Mouse (Mus musculus) gastrocnemius, postnatal 10 days (tissue): ENCODE data around the gene St8sia1. TPM values are rescaled to one million over a fixed set of nuclear protein-coding genes. Genes with fewer than 3 reads are reported as not detected.

ENCODE experiments used
- DNase-seq: peaks from one replicate; pipeline ENCODE4 v3.0.0; 2021; ENCODE audit warnings: mixed read lengths
- total RNA-seq, 2 experiments: library from RNA; stranded (reverse); gene quantifications; 2 replicates each; pipeline ENCODE4 v1.2.3; 2021

The St8sia1 gene
- total RNA-seq, 2 experiments from 2014 or later = 0.27 to 0.42 TPM

DNA sequence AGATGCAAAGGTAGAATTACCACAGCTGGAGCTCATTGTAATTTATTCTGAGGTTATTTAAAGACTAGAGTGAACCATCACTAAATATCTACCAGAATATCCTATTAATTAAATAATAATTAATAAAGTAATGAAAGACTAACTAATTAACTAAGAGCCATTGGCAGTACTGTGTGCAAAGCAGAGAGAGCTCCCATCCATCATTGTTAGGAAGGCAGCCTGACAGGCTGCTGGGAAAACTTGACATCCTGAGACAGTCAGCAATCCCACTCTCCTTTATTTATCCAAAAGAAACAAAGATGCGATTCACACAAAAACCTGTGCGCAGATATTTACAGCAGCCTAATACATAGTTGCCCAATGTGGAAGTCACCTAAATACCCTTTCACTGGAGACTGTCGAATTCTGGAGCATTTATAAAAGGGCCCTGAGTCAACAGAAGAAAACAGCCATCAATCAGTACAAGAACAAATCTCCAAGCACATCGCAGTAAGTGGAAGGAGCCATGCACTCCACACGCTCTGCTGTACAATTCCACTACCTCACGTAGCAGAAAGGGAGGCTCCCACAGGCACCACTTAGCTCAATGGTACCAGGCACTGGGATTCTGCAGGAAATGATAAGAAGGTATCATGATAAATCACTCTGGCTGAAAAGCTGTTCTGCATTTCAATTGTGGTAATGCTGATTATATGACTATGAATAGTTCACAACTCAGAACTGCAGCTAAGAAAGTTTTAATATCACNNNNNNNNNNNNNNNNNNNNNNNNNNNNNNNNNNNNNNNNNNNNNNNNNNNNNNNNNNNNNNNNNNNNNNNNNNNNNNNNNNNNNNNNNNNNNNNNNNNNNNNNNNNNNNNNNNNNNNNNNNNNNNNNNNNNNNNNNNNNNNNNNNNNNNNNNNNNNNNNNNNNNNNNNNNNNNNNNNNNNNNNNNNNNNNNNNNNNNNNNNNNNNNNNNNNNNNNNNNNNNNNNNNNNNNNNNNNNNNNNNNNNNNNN is 15.7 kb upstream of the St8sia1 start:
- no peak for DNase-seq

DNA sequence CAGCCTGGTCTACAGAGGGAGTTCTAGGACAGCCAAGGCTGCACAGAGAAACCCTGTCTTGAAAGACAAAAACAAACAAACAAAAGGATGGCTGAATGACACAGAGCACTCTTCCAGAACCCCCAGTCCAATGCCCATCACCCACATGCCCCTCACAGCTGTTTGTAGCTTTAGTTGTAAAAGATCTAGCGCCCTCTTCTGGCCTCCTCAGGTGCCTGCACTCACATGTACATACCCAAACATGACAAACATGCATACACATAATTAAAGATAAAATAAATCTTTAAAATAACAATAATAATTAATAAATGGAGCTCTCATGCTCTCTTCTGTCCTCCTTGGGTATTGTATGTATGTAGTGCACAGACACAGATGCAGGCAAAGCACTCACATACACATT is 13.0 kb upstream of the St8sia1 start:
- no peak for DNase-seq

DNA sequence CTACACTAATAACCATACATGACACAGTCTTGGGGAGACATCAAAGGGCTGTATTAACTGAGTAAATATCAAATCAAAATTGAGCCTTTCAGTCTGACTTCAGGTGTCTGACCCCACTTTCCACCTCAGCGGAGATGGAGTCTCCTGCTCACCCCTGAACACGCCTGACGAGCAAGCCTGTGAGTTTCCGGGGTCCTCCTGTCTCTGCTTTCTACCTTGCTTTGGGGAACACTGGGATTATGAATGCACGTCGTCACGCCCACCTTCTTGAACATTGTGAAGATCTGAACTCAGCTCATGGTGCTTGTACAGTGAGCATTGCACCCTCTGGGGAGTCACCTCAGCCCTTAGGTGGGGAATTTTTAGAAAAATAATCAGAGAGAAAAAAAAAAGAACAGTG is 9.0 kb upstream of the St8sia1 start:
- DNase-seq = no peak

DNA sequence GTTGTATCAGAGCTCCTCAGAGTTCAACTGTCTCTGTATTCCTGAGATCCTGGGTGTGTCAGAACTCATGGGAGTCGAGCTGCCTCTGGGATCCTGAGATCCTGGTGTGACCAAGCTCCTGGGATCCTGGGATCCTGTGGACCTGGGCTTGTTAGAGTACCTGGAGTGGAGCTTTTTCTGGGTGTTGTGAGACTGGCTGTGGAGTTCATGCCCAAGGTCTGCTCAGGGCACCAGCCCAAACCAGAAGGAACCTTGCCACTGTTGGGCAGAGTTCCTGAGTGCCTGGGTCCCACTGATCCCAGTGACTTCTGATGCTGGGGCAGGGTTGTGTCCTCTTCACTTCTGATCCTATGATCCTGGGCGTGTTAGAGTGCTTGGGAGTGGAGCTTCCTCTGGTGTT is 8.0 kb upstream of the St8sia1 start:
- no peak for DNase-seq

DNA sequence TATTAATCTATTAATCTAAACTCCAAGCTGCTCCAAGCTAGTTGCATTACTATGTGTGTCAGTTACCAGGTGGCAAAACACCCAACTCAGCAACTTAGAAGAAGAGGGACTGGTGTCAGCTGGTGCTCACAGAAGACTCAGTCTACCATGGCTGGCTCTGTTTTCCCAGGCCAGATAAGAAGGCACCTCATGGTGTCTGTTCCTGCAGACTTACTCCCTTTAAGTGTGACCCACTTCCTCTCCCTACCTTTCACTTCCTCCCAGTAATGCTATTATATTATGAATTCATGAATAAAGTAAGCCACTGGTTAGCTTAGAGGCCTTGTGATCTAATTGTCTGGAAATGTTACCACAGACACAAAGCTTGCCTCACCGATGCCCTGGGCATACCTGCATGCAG is 3.2 kb upstream of the St8sia1 start:
- no peak for DNase-seq

DNA sequence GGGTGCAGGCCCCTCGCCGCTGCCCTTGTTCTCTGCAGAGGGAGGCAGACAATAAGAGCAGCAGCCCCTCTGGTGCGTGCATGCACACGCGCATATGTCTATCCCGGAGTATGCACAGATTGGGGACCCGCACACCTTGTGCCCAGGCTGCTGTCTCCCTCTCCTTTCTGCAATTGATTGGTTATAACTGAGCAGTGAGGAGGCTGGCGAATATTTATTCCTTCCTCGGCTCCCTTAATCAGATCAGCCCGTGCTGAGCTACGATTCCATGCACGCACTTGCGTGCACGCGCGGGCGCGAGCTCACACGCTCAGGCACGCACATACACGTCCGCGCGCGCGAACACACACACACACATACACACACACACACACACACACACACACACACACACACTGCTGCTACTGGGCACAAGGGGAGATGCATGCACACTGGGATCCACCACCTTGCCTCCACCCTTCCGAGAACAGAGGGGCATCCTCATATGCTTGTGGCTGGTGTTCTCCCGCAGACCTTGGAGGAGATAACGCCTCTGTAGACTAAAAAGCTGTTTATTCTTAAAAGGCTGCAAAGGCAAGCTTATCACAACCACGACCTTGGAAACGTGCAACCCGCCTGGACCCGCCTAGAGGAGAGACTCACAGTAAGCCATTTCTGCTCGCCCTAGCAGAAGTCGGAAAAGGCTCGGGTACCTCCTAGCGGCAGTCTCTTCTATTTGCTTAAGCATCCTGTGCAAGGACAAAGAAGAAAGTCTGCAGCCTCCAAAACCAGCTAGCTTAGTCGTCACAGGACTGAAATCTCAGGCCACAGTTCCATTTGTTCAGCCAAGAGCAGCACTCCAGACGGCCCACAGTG is 506 bp upstream of the St8sia1 start:
- peak; percentile 49 for DNase-seq

DNA sequence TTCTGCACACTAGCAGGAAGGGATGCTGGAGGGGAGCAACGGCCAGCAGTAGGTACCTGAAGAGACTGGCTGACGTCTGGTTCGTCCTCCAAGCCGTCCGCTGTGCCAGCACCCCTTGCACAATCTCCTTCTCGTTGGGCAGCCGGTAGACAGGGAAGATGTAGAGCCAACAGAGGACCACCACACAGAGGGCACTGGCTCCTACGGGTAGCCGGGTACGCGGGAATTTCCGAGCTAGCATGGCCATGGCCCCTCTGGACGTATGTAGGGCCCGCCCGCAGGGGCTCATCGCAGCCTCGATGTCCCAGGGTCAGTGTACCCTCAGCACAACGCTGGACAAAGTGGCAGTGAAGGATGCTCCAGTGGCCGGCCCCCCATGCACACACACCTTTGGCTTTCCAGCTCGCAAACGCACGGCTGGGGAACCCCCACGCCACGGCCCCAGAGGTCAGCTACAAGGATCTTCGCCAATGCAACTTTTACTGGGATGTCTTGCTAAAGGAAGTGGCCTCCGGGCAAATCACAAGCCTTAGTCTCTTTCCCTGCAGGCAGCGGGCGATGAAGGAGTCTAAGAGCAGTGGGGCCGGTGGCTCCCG is 674 bp downstream of the St8sia1 start:
- DNase-seq = no peak

DNA sequence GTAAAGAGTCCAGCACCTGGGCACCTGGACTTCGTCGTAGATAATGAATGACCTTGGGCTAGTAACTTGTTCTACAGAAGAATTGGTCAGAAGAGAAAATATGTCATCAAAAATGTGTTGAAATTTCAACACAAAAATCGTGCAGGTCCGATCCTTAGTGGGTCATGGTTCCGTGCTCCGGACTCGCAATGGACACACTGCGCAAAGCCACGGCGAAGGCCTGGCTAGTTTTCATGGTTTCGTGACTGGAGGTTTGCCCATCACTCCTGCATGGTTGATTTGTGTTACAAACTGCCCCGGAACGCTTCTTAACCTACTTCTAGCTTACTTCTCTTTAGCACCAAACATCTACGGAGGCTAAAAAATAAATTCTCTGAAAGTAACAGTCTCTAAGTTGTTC is 1.4 kb downstream of the St8sia1 start:
- DNase-seq = no peak

DNA sequence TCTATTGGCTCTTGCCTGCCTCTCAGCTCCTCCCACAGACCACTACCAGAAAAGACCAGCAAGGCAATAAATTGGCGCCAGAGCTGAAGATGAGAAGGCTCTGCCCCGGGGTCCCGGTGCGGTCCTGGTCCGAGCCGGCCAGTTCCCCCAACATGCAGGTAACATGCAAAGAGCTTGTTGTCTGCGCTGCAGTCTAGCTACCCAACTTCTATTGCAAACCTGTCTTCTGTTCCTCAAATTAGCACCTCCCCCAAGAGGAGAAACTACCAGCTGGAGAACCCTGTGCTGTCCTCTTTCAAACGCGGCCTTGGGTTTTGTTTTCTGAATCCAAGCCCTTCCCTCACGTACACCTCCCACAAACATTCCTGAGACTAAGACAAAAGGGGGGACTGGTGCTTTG is 1.8 kb downstream of the St8sia1 start:
- DNase-seq = no peak

DNA sequence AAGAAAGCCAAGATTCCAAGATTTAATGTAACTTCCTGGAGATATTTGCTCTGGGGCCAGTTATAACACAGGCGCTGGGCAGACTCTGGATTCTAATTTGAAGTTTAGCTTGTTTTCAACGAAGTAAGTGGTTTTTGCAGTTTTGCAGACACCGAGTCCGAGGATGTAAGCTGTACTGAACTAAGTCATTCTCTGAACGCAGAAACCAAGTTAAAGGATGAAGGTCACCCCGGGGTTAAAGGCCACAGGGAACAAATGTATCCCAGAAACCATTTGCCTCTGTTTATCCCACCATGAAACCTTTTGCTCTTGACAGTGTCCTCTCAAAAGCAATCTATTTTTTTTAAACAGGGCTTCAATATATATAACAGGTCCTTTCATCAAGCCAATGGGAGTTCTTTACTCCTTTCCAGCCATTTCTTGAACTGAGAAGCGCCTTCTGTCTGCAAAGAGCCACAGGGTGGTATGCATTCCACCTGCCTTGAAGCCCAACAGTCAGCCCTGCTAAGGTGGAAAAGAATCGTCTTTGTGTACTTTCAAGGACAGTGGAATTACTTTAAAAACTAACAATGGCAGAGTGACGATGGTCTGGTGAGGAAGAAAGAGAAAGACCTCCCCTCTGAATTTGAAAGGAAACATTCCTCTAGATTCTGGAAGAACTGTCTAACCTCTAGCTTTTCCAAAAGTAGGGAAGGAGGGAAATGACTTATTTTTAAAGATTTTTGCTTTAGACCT is 2.4 kb downstream of the St8sia1 start:
- DNase-seq = no peak

DNA sequence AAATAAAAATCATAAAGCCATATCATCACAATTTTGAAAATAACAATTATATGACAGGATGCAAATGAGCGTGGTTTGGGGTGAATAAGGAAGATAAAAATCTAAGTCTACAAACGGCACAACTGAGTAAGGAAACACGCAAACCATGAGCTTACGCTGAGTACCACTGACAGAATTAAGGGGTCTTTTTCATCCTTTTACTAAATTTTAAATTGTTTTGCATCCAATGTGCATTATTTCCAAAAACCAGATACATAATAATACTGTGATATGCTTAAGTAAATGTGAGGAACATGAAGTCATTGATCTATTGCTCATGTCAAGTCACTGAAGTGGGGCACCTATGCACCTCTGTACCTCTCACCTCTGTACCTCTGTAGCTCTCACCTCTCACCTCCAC is 7.7 kb downstream of the St8sia1 start:
- no peak for DNase-seq

DNA sequence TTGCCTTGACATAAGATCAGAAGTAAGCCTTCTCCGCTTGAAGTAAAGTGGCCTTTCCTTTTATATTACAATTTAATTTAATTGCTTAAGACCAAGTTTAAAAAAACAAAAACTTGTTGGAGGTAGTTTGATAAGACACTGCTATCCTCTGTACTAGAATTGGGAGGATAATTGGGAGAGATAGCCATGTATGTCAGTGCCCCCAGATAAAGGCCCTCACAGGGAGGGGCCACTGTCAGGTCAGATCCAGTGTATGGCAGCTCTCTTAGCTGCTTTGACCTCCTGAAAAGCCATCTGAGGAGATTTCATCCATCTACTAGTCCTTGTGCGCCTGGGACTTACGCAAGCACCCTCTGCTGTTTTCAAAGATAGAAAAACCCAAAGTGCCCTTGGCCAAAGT is 9.0 kb downstream of the St8sia1 start:
- no peak for DNase-seq

DNA sequence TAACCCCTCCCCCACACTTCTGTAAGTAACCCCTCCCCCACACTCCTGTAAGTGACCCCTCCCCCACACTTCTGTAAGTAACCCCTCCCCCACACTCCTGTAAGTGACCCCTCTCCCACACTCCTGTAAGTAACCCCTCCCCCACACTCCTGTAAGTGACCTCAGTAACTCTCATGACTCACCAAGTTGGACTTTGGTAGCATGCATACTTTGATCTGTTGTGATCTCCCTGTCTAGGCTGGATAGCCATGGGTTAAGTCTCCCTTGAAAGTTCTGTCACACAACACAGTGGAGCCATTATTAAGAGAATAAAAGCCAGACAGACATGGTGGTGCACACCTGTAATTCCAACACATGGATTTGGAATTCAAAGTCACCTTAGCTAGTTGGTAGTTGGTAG is 11.1 kb downstream of the St8sia1 start:
- DNase-seq = no peak

DNA sequence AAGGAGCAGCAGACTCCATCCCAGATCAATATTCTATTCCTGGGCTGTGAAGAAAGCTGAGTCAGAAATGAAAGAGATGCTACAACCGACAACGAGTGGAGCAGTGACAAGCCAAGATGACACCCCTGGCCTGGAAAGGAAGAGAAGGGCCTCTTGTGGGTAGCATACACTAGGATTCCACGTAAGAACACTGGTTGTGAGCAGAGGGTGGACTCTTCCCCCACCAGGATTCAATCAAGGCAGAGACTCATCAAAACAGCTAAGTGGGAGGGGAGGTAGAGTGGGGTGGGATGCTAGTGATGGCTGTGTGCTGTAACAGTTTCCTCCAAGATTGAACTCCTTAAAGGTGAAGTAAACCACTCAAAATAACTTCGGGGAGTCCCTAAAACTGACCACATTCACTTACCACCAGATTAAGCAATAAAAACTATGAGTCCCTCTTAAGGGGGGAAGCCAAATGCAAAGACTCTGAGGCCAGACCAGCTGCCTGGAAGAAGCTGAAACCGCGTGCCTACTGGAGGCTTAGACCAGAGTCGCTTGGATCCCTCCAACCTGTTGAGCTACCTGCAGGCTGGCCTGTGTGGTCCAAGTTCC is 11.8 kb downstream of the St8sia1 start:
- DNase-seq = no peak

DNA sequence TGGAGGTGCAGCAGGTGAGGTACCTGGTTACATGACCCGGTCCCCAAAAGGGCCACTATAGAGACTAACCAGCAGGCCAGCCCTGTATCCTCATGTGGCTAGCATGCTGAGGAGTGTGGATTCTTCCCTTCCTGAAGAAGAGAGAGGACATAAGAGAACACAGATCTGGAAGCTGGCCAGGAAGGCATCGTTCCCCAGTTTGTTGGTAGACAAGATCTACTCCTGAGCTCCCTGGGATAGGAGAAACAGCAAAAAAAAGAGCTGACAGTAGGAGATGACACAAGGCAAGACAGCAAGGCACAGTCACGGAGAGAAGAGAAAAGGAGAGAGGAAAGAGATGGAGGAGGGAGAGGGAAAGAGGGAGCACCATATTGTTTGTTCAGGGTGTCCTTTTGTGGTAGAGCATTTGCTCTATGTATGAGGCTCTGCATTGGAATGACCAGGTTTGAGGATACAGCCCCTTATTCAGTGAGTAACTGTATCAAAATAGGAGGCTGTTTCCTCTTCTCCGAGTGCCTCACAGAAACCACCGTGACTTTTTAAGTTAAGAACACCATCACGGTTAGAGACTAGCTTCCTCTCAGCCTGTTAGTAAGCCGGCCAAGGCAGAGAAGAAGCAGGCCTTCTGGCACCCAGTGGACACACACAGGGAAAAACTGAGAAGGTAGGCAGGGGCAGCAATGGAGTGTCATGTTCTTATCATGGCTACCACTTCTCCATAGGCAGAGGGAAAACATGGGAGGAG is 12.5 kb downstream of the St8sia1 start:
- no peak for DNase-seq

DNA sequence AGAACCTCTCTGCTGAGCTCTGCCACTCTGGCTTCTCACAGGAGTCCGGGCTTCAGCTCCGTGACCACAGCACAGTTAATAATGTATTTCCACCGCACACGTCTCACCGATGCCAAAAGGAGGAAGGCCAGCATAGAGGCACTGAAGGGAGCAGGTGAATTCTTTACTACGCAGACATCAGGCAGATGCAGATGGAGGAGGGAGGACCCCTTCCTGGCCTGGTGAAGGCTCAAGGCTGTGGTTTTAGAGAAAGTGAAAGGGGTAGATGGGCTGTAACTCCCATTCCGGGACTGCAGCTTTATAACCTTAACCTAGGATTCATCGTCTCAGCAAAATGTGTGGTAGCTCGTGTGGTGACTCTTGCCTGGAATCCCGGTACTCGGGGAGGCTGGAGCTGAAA is 13.9 kb downstream of the St8sia1 start:
- DNase-seq = no peak

DNA sequence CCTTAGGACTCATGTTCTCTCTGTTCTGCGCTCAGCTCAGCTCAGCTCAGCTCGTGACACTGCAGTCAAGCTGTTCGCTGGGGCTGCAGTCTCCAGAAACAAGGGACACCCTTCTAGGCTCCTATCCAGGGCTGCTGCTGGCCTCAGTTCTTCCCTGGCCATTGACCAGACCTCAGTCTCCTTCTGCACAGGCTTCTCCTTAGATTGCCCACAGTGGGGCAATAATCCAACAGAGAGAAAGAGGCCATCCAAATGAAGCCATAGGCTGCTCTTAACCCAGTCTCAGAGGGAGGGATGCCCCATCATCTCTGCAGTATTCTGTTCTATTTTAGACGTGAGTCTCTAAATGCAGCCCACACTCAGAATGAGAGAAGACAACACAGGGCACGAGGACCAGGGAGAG is 15.3 kb downstream of the St8sia1 start:
- peak; percentile 12 for DNase-seq

DNA sequence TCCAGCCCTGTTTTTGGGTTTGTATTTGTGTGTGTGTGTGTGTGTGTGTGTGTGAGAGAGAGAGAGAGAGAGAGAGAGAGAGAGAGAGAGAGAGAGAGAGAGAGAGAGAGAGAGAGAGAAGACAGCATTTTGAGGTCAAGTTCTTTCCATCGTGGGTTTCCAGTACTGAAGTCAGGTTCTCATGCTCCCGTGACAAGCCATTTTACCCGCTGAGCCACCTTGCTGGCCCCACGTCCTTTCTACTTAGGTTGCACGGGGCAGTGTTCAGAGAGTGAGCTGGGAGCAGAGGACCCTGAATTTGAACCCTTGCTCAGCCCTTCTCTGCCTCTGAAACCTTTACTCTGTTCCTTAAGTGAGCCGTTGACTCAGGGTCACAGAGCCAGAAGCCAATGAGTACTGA is 17.2 kb downstream of the St8sia1 start:
- no peak for DNase-seq

DNA sequence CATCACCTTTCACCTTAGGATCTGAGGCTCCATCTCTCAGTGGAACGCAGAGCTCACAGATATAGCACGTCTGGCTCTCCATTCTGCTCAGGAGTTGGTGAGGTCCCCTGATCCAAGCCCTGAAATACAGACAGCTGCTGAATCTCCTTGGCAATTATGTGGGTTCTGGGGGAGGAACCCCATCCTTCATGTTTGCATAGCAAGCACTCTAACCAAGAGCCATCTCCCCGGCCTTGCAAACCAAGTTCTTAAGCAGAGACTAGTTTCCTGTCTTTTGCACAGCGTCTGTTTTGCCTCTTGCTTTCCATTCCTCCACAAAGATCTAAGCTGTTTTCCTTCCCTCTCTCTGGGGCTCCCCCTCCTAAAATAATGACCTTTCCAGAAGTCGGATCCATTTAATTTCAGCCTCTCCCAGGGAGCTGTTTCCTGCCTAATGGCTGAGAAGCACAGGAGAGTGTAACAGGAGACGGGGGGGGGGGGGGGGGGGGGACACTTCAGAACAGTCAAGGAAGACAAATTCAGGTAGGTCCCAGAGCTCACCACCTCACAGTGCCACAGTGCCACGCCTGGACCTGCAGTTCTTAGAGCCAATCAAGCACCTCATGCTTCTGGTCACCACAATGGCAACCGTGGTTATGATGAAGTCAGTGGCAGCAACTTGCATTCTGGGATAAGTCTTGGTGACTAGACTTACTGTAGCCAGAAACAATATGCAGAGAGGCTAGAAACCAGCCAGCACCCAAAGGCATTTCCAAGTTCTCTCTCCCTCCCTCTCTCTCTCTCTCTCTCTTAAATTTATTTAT is 18.0 kb downstream of the St8sia1 start:
- DNase-seq = no peak

DNA sequence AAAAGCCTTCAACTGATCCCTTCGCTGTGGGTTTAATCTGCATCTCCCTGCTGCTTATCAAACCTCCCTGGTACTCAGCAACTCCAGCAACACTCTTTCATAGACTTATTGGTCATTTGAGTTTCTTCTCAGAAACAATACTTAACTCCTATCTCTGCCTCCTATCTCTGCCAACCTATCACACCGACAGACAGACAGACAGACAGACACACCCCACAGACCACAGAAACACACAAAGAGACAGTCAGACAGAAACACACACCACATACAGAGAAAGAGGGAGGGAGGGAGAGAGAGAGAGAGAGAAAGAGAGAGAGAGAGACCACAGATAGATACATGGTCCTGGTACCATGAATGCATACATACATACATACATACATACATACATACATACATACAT is 18.8 kb downstream of the St8sia1 start:
- no peak for DNase-seq
